Mouse (Mus musculus) liver, adult 2 months (tissue): ENCODE data around the gene Gm12794. TPM values are rescaled to one million over a fixed set of nuclear protein-coding genes. Genes with fewer than 3 reads are reported as not detected.
"Not testable (repeated sequence)": the region's sequence is repeated elsewhere in the genome, so short reads cannot be mapped to it uniquely, and the experiment has no call there.

Experiments used
- DNase-seq: peaks from one replicate; pipeline ENCODE4 v3.0.0-alpha.2; 2011; ENCODE audit warnings: low read depth, low spot score; ENCODE audit errors: extremely low read depth
- H3K27ac ChIP-seq: fragments of 200-500 bp; replicated peaks from 2 replicates; pipeline ENCODE4 v1.5.1; 2012; ENCODE audit warnings: low read depth, mild to moderate bottlenecking, control low read depth, inconsistent platforms, low read length; ENCODE audit not compliant: insufficient read depth
- H3K27me3 ChIP-seq: fragments of 200-500 bp; 2 replicates; pipeline ENCODE4 v1.6.1; 2012; ENCODE audit warnings: mild to moderate bottlenecking, moderate library complexity, low read length, inconsistent platforms; ENCODE audit not compliant: control insufficient read depth, insufficient read depth
- H3K36me3 ChIP-seq: fragments of 200-500 bp; 2 replicates; pipeline ENCODE4 v1.6.1; 2012; ENCODE audit warnings: low read length, inconsistent platforms; ENCODE audit not compliant: control insufficient read depth, insufficient read depth
- H3K4me1 ChIP-seq: fragments of 200-500 bp; 2 replicates; pipeline ENCODE4 v1.6.1; 2011; ENCODE audit warnings: low read length; ENCODE audit not compliant: control insufficient read depth, insufficient read depth
- H3K4me3 ChIP-seq: fragments of 200-500 bp; 2 replicates; pipeline ENCODE4 v1.5.1; 2011; ENCODE audit warnings: low read depth, mild to moderate bottlenecking, control low read depth, low read length, moderate library complexity; ENCODE audit not compliant: insufficient read depth
- H3K79me2 ChIP-seq: fragments of 200-500 bp; 2 replicates; pipeline ENCODE4 v1.6.1; 2012; ENCODE audit warnings: inconsistent platforms, mild to moderate bottlenecking, low read length, moderate library complexity; ENCODE audit not compliant: control insufficient read depth, insufficient read depth
- H3K9ac ChIP-seq: fragments of 200-500 bp; 2 replicates; pipeline ENCODE4 v1.6.1; 2012; ENCODE audit warnings: low read depth, mild to moderate bottlenecking, control low read depth, inconsistent platforms, low read length
- CTCF ChIP-seq: fragments of 200-500 bp; IDR thresholded peaks from 2 replicates; pipeline ENCODE4 v1.5.1; 2011; ENCODE audit warnings: low read depth, low read length, control low read depth
- POLR2A ChIP-seq: fragments of 200-500 bp; IDR thresholded peaks from 2 replicates; pipeline ENCODE4 v1.6.1; 2011; ENCODE audit warnings: low read length, control low read depth; ENCODE audit not compliant: insufficient read depth; ENCODE audit errors: extremely low read depth
- WGBS: fragments of 180-500 bp; shearing (Covaris S2); methylation state at CpG from one replicate; pipeline ENCODE4 v1.1.7; 2018; 5-methylcytosine and 5-hydroxymethylcytosine counted together
- polyA plus RNA-seq: library from polyadenylated mRNA; depleted of rRNA; stranded (reverse); fragments of >200 nt; gene quantifications from 2 replicates; pipeline ENCODE4 v1.2.3, GENCODE M21; 2012; rRNA removed
- total RNA-seq: library from RNA; depleted of rRNA; stranded (reverse); fragments of >200 nt; gene quantifications from 2 replicates; pipeline ENCODE4 v1.2.3, GENCODE M21; 2014; rRNA removed

Gm12794 gene
- total RNA-seq: not detected in 2 replicates
- polyA plus RNA-seq: not detected in 2 replicates

GRCm38 (mm10) chr4:101940107-101940506 lies at the start of gene Gm12794:
Gm12794 (plus strand) TSS chr4:101940407.
- H3K27ac ChIP-seq, H3K4me3 ChIP-seq, DNase-seq, H3K4me1 ChIP-seq, H3K9ac ChIP-seq, H3K79me2 ChIP-seq, H3K27me3 ChIP-seq, H3K36me3 ChIP-seq: not testable (repeated sequence)
- WGBS: 81% methylated on average over 2 of the region's 2 CpGs

DNA sequence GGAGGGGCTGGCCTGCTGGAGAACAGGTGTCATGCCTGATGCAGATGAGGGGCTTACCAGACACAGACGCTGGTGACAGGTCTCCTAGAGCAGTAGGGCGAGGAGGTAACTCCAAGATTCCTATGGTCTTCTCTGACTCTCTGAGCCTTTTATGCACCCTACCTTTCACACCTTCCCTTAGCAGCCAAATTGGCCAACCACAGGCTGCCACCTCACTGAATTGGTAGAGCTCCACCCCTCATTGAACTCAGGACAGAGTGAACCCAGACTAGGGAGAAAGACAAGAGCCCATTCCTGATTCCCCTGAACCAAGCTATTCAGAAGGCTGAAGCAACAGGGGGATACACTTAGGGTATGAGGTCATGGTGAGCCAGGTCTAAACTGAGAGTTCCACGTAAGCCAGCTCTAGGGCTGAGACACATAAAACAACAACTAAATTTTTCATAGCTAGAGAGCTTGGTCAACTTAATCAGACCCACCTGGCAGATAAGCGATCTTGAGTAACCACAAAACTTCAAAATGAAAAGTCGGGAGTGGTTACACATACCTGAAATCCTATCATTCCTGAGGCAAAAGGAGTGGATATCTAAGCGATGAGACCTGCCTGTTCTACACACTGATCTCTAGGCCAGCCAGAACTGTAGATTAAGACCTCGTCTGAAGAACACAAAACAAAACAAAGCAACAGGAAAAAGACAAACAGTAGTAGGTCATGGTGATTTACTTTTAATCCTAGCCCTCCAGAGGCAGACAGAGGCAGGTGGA lies 46.4 kb upstream of the Gm12794 start, which contains the start of gene C130073F10Rik:
Gene C130073F10Rik (minus strand): TSS at position 134 of the 765 bp plus-strand sequence.
- Histone ChIP-seq H3K36me3 (no peaks in the 10 kb centered on the region), H3K79me2 (no peaks in the 10 kb centered on the region), H3K9ac (no peak within 1 kb of the TSS), H3K4me1 (no peaks in the 10 kb centered on the region), H3K27ac (no peak within 1 kb of the TSS), H3K27me3 (no peaks in the 10 kb centered on the region), H3K4me3 (no peak within 1 kb of the TSS)
- TF ChIP-seq POLR2A: no peak
- TF ChIP-seq CTCF: no peak
- DNase-seq: no peak
- WGBS: 85% methylated on average over 7 of the region's 7 CpGs

DNA sequence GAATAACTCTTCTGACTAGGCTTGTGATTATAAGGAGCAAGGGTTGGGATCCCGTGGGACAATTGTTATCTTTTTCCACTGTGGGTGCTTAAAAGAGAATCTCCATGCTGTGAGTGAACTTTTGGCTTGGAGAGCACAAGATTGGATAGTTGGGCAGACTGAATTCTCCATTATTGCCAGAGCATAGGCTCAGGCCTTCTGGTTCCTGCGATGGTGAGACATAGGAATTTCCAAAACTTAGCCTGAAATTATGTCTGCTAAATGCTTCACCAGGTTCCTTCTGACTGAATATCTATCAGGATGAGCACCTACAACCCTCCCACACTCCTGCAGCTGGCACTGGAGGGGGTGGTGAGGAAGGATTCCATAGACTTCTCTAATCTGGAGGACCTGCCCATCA lies 31.4 kb upstream of the Gm12794 start, which contains the start of gene Gm12800:
Gene Gm12800 (plus strand): TSS at position 301 of the 400 bp plus-strand sequence.
- H3K27me3 ChIP-seq, H3K36me3 ChIP-seq, H3K9ac ChIP-seq, H3K79me2 ChIP-seq, H3K27ac ChIP-seq, DNase-seq, H3K4me1 ChIP-seq, H3K4me3 ChIP-seq: not testable (repeated sequence)
- 82% methylated on average over 2 of the region's 2 CpGs for WGBS

- WGBS: 59% methylated on average over 1 of the region's 5 CpGs
- not testable (repeated sequence) for H3K27me3 ChIP-seq, DNase-seq, H3K79me2 ChIP-seq, H3K4me1 ChIP-seq, H3K27ac ChIP-seq, H3K4me3 ChIP-seq, H3K36me3 ChIP-seq, H3K9ac ChIP-seq
These were observed 40.7 kb downstream of the Gm12794 start, which contains the start of gene Gm12790 for GRCm38 (mm10) chr4:101980949-101981348. Gm12790 (minus strand) TSS chr4:101981049.

- TF ChIP-seq CTCF (no peak), POLR2A (no peak)
- DNase-seq: no peak
- Histone ChIP-seq H3K36me3 (no peaks in the 10 kb centered on the region), H3K27me3 (no peaks in the 10 kb centered on the region), H3K27ac (no peak overlapping the region), H3K4me1 (no peaks in the 10 kb centered on the region), H3K4me3 (no peak overlapping the region), H3K9ac (no peak overlapping the region), H3K79me2 (no peaks in the 10 kb centered on the region)
- WGBS: 86% methylated on average over 5 of the region's 5 CpGs
These were observed 45.5 kb downstream of the Gm12794 start for GRCm38 (mm10) chr4:101985678-101986077.

DNA sequence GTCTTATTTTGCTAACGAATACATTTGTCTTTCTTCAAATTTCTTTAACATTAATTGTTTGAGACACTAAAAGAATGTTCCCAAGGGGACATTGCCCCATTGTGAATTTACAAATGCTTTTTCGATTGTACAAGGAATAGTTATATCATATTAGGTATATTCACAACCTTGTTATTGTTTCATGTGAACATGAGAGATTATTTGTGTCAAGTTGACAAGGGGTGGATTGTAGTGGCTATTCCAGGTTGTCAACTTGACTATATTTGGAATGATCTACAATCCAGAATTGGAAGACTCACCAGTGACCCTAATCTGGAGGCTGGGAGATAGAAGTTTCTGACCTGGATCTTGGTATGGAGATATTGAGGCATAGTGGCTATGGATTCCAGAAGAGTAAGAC lies 46.1 kb downstream of the Gm12794 start, which contains the start of gene Gm12789:
Gene Gm12789 (plus strand): TSS at position 301 of the 400 bp plus-strand sequence.
- not testable (repeated sequence) for H3K36me3 ChIP-seq, H3K4me3 ChIP-seq, H3K4me1 ChIP-seq, H3K27me3 ChIP-seq, DNase-seq, H3K79me2 ChIP-seq, H3K9ac ChIP-seq, H3K27ac ChIP-seq
- 86% methylated on average over 2 of the region's 2 CpGs for WGBS

Other genes with a start within 250 kb of the Gm12794 start
- gene Lepr, start 223.0 kb upstream of the Gm12794 start, total RNA-seq: 17.1 and 24.6 TPM in 2 replicates
- 0.36 and 0.89 TPM in 2 replicates for gene Lepr, start 223.0 kb upstream of the Gm12794 start, polyA plus RNA-seq
- gene B020004J07Rik, start 96.4 kb upstream of the Gm12794 start, total RNA-seq: not detected in 2 replicates
- gene B020004J07Rik, start 96.4 kb upstream of the Gm12794 start, polyA plus RNA-seq: not detected in 2 replicates
- gene C130073F10Rik, start 46.6 kb upstream of the Gm12794 start, total RNA-seq: not detected in 2 replicates
- gene C130073F10Rik, start 46.6 kb upstream of the Gm12794 start, polyA plus RNA-seq: not detected in 2 replicates
- gene Gm12800, start 31.3 kb upstream of the Gm12794 start, total RNA-seq: not detected in 2 replicates
- gene Gm12800, start 31.3 kb upstream of the Gm12794 start, polyA plus RNA-seq: not detected in 2 replicates
- not detected in 2 replicates for gene Gm12790, start 40.6 kb downstream of the Gm12794 start, total RNA-seq
- gene Gm12790, start 40.6 kb downstream of the Gm12794 start, polyA plus RNA-seq: not detected in 2 replicates
- gene Gm12789, start 46.2 kb downstream of the Gm12794 start, total RNA-seq: not detected in 2 replicates
- gene Gm12789, start 46.2 kb downstream of the Gm12794 start, polyA plus RNA-seq: not detected in 2 replicates
- 10.7 and 13.0 TPM in 2 replicates for gene Pde4b, start 147.1 kb downstream of the Gm12794 start, total RNA-seq
- gene Pde4b, start 147.1 kb downstream of the Gm12794 start, polyA plus RNA-seq: 6.6 and 8.0 TPM in 2 replicates